Mouse (Mus musculus): Measurements from ENCODE around the gene Ptcra. TPM values are rescaled to one million over a fixed set of nuclear protein-coding genes. Genes with fewer than 3 reads are reported as not detected.

Ptcra gene
- polyA plus RNA-seq, 1 experiment from 2014 or later, result 0.17 TPM

- peak within 1 kb of the TSS; percentile 83 for H3K4me2 ChIP-seq (ENCODE audit: low read depth, low read length)
- H3K4me3 ChIP-seq (replicated peaks; ENCODE audit: low read length), result peak within 1 kb of the TSS; percentile 89
- no peaks in the 10 kb centered on the region for H3K27me3 ChIP-seq (ENCODE audit: control insufficient read depth, insufficient read depth, low read length)
- H3K27ac ChIP-seq (ENCODE audit: low read length), result peak within 1 kb of the TSS; percentile 90
- no peaks in the 10 kb centered on the region for H3K9me3 ChIP-seq (replicated peaks; ENCODE audit: control insufficient read depth, low read length)
- peak within 1 kb of the TSS; percentile 86 for H3K9ac ChIP-seq (ENCODE audit: low read length)
- peak; percentile 100 for ATAC-seq (ENCODE audit: insufficient read depth, low FRiP score)
- H3K36me3 ChIP-seq (ENCODE audit: control insufficient read depth, insufficient read depth, low read length), result 0 out of 2 replicates have a peak, but pooled peaks cover 2% of the 10 kb centered on the region
- under 1% methylated on average over 58 of the region's 58 CpGs for WGBS
- H3K4me1 ChIP-seq (ENCODE audit: control insufficient read depth, insufficient read depth, low read length), result peaks cover 7% of the 10 kb centered on the region
These were observed 11.5 kb downstream of the Ptcra start, which contains the start of gene Cnpy3 for GRCm38 (mm10) chr17:46751794-46752556. Gene Cnpy3 (minus strand): TSS chr17:46752214.

- WGBS, result 16% methylated on average over 16 of the region's 16 CpGs
- peaks cover 7% of the 10 kb centered on the region for H3K4me1 ChIP-seq (ENCODE audit: control insufficient read depth, insufficient read depth, low read length)
- peak overlapping the region; percentile 89 for H3K4me3 ChIP-seq (replicated peaks; ENCODE audit: low read length)
- ATAC-seq (ENCODE audit: insufficient read depth, low FRiP score), result no peak
- H3K36me3 ChIP-seq (ENCODE audit: control insufficient read depth, insufficient read depth, low read length), result 0 out of 2 replicates have a peak, but pooled peaks cover 8% of the 10 kb centered on the region
- no peaks in the 10 kb centered on the region for H3K9me3 ChIP-seq (replicated peaks; ENCODE audit: control insufficient read depth, low read length)
- peak overlapping the region; percentile 86 for H3K9ac ChIP-seq (ENCODE audit: low read length)
- peak overlapping the region; percentile 83 for H3K4me2 ChIP-seq (ENCODE audit: low read depth, low read length)
- H3K27me3 ChIP-seq (ENCODE audit: control insufficient read depth, insufficient read depth, low read length), result no peaks in the 10 kb centered on the region
- peak overlapping the region; percentile 90 for H3K27ac ChIP-seq (ENCODE audit: low read length)
These were observed 12.3 kb downstream of the Ptcra start for GRCm38 (mm10) chr17:46751056-46751793.

- peak overlapping the region; percentile 83 for H3K4me2 ChIP-seq (ENCODE audit: low read depth, low read length)
- peak overlapping the region; percentile 89 for H3K4me3 ChIP-seq (replicated peaks; ENCODE audit: low read length)
- peak overlapping the region; percentile 86 for H3K9ac ChIP-seq (ENCODE audit: low read length)
These were observed 12.9 kb downstream of the Ptcra start for GRCm38 (mm10) chr17:46750580-46750979.

GRCm38 (mm10) chr17:46749282-46749681 is 14.2 kb downstream of the Ptcra start:
- Histone ChIP-seq H3K4me3 (replicated peaks; ENCODE audit: low read length) (no peak overlapping the region), H3K27ac (ENCODE audit: low read length) (no peak overlapping the region), H3K27me3 (ENCODE audit: control insufficient read depth, insufficient read depth, low read length) (no peaks in the 10 kb centered on the region), H3K4me2 (ENCODE audit: low read depth, low read length) (no peak overlapping the region), H3K4me1 (ENCODE audit: control insufficient read depth, insufficient read depth, low read length) (peaks cover 7% of the 10 kb centered on the region), H3K9ac (ENCODE audit: low read length) (no peak overlapping the region), H3K36me3 (ENCODE audit: control insufficient read depth, insufficient read depth, low read length) (0 out of 2 replicates have a peak, but pooled peaks cover 11% of the 10 kb centered on the region), H3K9me3 (replicated peaks; ENCODE audit: control insufficient read depth, low read length) (no peaks in the 10 kb centered on the region)
- 89% methylated on average over 5 of the region's 5 CpGs for WGBS
- ATAC-seq (ENCODE audit: insufficient read depth, low FRiP score), result no peak

More at GRCm38 (mm10) chr17:46750580-46750979, 12.9 kb downstream of the Ptcra start:
- WGBS, result 86% methylated on average over 4 of the region's 4 CpGs
- Histone ChIP-seq H3K9me3 (replicated peaks; ENCODE audit: control insufficient read depth, low read length) (no peaks in the 10 kb centered on the region), H3K4me1 (ENCODE audit: control insufficient read depth, insufficient read depth, low read length) (peaks cover 7% of the 10 kb centered on the region), H3K27me3 (ENCODE audit: control insufficient read depth, insufficient read depth, low read length) (no peaks in the 10 kb centered on the region), H3K36me3 (ENCODE audit: control insufficient read depth, insufficient read depth, low read length) (0 out of 2 replicates have a peak, but pooled peaks cover 11% of the 10 kb centered on the region), H3K27ac (ENCODE audit: low read length) (peak overlapping the region; percentile 90; the same call in 1 of the 2 replicates)
- ATAC-seq (ENCODE audit: insufficient read depth, low FRiP score), result no peak

GRCm38 (mm10) chr17:46747806-46748205 is 15.7 kb downstream of the Ptcra start:
- no peaks in the 10 kb centered on the region for H3K9me3 ChIP-seq (replicated peaks; ENCODE audit: control insufficient read depth, low read length)
- H3K4me3 ChIP-seq (replicated peaks; ENCODE audit: low read length), result no peak overlapping the region
- no peaks in the 10 kb centered on the region for H3K27me3 ChIP-seq (ENCODE audit: control insufficient read depth, insufficient read depth, low read length)
- H3K4me2 ChIP-seq (ENCODE audit: low read depth, low read length), result no peak overlapping the region
- no peak overlapping the region; the same call in 1 of the 2 replicates for H3K9ac ChIP-seq (ENCODE audit: low read length)
- 0 out of 2 replicates have a peak, but pooled peaks cover 11% of the 10 kb centered on the region for H3K36me3 ChIP-seq (ENCODE audit: control insufficient read depth, insufficient read depth, low read length)
- WGBS, result 82% methylated on average over 2 of the region's 2 CpGs
- no peak overlapping the region for H3K27ac ChIP-seq (ENCODE audit: low read length)
- ATAC-seq (ENCODE audit: insufficient read depth, low FRiP score), result no peak
- peaks cover 7% of the 10 kb centered on the region for H3K4me1 ChIP-seq (ENCODE audit: control insufficient read depth, insufficient read depth, low read length)

- H3K36me3 ChIP-seq (ENCODE audit: control insufficient read depth, insufficient read depth, low read length), result 0 out of 2 replicates have a peak, but pooled peaks cover 11% of the 10 kb centered on the region
- no peak for ATAC-seq (ENCODE audit: insufficient read depth, low FRiP score)
- H3K9ac ChIP-seq (ENCODE audit: low read length), result no peak overlapping the region
- no peak overlapping the region for H3K4me2 ChIP-seq (ENCODE audit: low read depth, low read length)
- H3K9me3 ChIP-seq (replicated peaks; ENCODE audit: control insufficient read depth, low read length), result no peaks in the 10 kb centered on the region
- H3K4me1 ChIP-seq (ENCODE audit: control insufficient read depth, insufficient read depth, low read length), result peaks cover 7% of the 10 kb centered on the region
- WGBS, result 77% methylated on average over 8 of the region's 8 CpGs
- H3K4me3 ChIP-seq (replicated peaks; ENCODE audit: low read length), result no peak overlapping the region
- H3K27me3 ChIP-seq (ENCODE audit: control insufficient read depth, insufficient read depth, low read length), result no peaks in the 10 kb centered on the region
- no peak overlapping the region for H3K27ac ChIP-seq (ENCODE audit: low read length)
These were observed 16.3 kb downstream of the Ptcra start for GRCm38 (mm10) chr17:46747234-46747633.

GRCm38 (mm10) chr17:46745506-46745905 is 18.0 kb downstream of the Ptcra start:
- Histone ChIP-seq H3K4me3 (replicated peaks; ENCODE audit: low read length) (no peak overlapping the region), H3K36me3 (ENCODE audit: control insufficient read depth, insufficient read depth, low read length) (0 out of 2 replicates have a peak, but pooled peaks cover 11% of the 10 kb centered on the region), H3K9ac (ENCODE audit: low read length) (0 out of 2 replicates have a peak overlapping the region, but pooled peaks have one; percentile 7), H3K4me1 (ENCODE audit: control insufficient read depth, insufficient read depth, low read length) (peaks cover under 1% of the 10 kb centered on the region; the same call in 1 of the 2 replicates), H3K9me3 (replicated peaks; ENCODE audit: control insufficient read depth, low read length) (no peaks in the 10 kb centered on the region), H3K27me3 (ENCODE audit: control insufficient read depth, insufficient read depth, low read length) (no peaks in the 10 kb centered on the region), H3K4me2 (ENCODE audit: low read depth, low read length) (no peak overlapping the region), H3K27ac (ENCODE audit: low read length) (no peak overlapping the region)
- ATAC-seq (ENCODE audit: insufficient read depth, low FRiP score), result no peak
- WGBS, result 91% methylated on average over 2 of the region's 2 CpGs

GRCm38 (mm10) chr17:46742986-46743385 is 20.5 kb downstream of the Ptcra start:
- 86% methylated on average over 9 of the region's 9 CpGs for WGBS

More at GRCm38 (mm10) chr17:46742986-46743385, 20.5 kb downstream of the Ptcra start:
- Histone ChIP-seq H3K4me2 (ENCODE audit: low read depth, low read length) (no peak overlapping the region), H3K4me3 (replicated peaks; ENCODE audit: low read length) (no peak overlapping the region), H3K4me1 (ENCODE audit: control insufficient read depth, insufficient read depth, low read length) (no peaks in the 10 kb centered on the region), H3K36me3 (ENCODE audit: control insufficient read depth, insufficient read depth, low read length) (0 out of 2 replicates have a peak, but pooled peaks cover 11% of the 10 kb centered on the region), H3K9me3 (replicated peaks; ENCODE audit: control insufficient read depth, low read length) (no peaks in the 10 kb centered on the region), H3K27ac (ENCODE audit: low read length) (no peak overlapping the region), H3K27me3 (ENCODE audit: control insufficient read depth, insufficient read depth, low read length) (no peaks in the 10 kb centered on the region), H3K9ac (ENCODE audit: low read length) (no peak overlapping the region)
- ATAC-seq (ENCODE audit: insufficient read depth, low FRiP score), result no peak
